Comparison of ENCODE assay signal across 19 mouse cellular contexts in the genomic region with DNA sequence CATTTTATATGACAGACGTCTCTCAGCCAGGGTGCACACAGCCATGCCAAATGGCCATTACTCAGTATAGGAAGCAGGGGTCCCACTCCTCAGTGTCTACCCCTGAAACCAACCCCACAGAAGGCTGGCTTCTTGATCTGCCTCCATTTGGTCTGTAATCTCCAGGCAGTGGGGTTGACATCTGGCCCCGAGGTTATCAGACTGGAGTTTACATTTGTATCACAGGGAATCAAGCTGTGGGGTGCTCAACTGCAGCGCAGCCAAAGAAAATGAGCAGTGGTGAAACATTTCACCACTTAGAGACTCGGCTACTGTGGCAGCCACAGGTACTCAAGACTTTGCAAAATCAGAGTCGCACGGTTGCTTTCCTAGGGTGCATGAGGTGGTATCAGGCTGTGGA. TPM values are rescaled to one million over a fixed set of nuclear protein-coding genes. Genes with fewer than 3 reads are reported as not detected.
A peak's percentile ranks its signal among the peaks of the same experiment; 100 is the strongest.
DNase-seq lines count a peak whose midpoint lies in the region; ATAC-seq and TF ChIP-seq lines count a peak whose summit lies in the region.
"Had no signal": no experiment of that assay in that cellular context is flagged by ENCODE, and none has a peak within 500 bp of the region (broad histone marks: within the 10 kb centered on the region; RNA-seq: fewer than 3 reads in every experiment).

No protein-coding gene starts in this region.

- ATAC-seq in heart, embryonic 13.5 days (ENCODE audit: extremely low read depth, insufficient number of reproducible peaks, low FRiP score, low TSS enrichment), result no peak
- ATAC-seq in G1E (ENCODE audit: extremely low read depth, insufficient number of reproducible peaks, low FRiP score, poor library complexity, severe bottlenecking), result no peak
- peak; percentile 27 for ATAC-seq in liver, embryonic 13.5 days (ENCODE audit: low read depth)
- ATAC-seq in liver, postnatal 0 days, result no peak
- ATAC-seq: CD4-positive, CD25-positive, alpha-beta regulatory T cell, adult 4 months; forebrain, embryonic 15.5 days had no signal

- H3K4me2 ChIP-seq in heart, embryonic 13.5 days, result peak overlapping the region; percentile 54
- peak overlapping the region; percentile 65 for H3K4me2 ChIP-seq in liver, embryonic 13.5 days
- peak overlapping the region; percentile 65 for H3K4me2 ChIP-seq in liver, postnatal 0 days (ENCODE audit: low read depth, low read length)
- H3K4me2 ChIP-seq: forebrain, embryonic 15.5 days; hindbrain, embryonic 15.5 days had no signal

- no peaks in the 10 kb centered on the region for H3K36me3 ChIP-seq in heart, embryonic 13.5 days
- no peaks in the 10 kb centered on the region for H3K36me3 ChIP-seq in G1E (replicated peaks)
- H3K36me3 ChIP-seq in liver, embryonic 13.5 days, result no peaks in the 10 kb centered on the region
- H3K36me3 ChIP-seq in liver, postnatal 0 days (replicated peaks; ENCODE audit: insufficient read depth, low read length), result no peaks in the 10 kb centered on the region
- H3K36me3 ChIP-seq: embryonic facial prominence, embryonic 12.5 days; forebrain, embryonic 15.5 days; heart, embryonic 10.5 days; hindbrain, embryonic 15.5 days had no signal

- 24% methylated on average over 6 of the region's 6 CpGs for WGBS in heart, embryonic 13.5 days
- WGBS in liver, embryonic 13.5 days (ENCODE audit: insufficient replicate concordance), result 23% methylated on average over 6 of the region's 6 CpGs
- WGBS in liver, postnatal 0 days (ENCODE audit: insufficient replicate concordance), result 37% methylated on average over 6 of the region's 6 CpGs

- TF ChIP-seq EP300 in liver, postnatal 0 days (IDR thresholded peaks at IDR 0.05; ENCODE audit: low read depth), result peak; percentile 63; the same call in 1 of the 2 replicates

- H3K9me3 ChIP-seq in heart, embryonic 13.5 days, result no peaks in the 10 kb centered on the region
- no peaks in the 10 kb centered on the region for H3K9me3 ChIP-seq in G1E (replicated peaks)
- H3K9me3 ChIP-seq in liver, embryonic 13.5 days (replicated peaks), result no peaks in the 10 kb centered on the region
- no peaks in the 10 kb centered on the region for H3K9me3 ChIP-seq in liver, postnatal 0 days (ENCODE audit: low read length)
- H3K9me3 ChIP-seq: embryonic facial prominence, embryonic 12.5 days; forebrain, embryonic 15.5 days; heart, embryonic 10.5 days; hindbrain, embryonic 15.5 days had no signal

- no peak overlapping the region for H3K4me3 ChIP-seq in heart, embryonic 13.5 days
- H3K4me3 ChIP-seq in G1E (ENCODE audit: low read depth, low read length), result peak overlapping the region; percentile 53; the same call in 1 of the 2 replicates
- peak overlapping the region; percentile 26 for H3K4me3 ChIP-seq in liver, embryonic 13.5 days (replicated peaks)
- H3K4me3 ChIP-seq in liver, postnatal 0 days (ENCODE audit: low read depth, low read length), result no peak overlapping the region
- H3K4me3 ChIP-seq: embryonic facial prominence, embryonic 12.5 days; forebrain, embryonic 15.5 days; hindbrain, embryonic 15.5 days had no signal

- H3K4me1 ChIP-seq in heart, embryonic 13.5 days, result peaks cover 44% of the 10 kb centered on the region
- H3K4me1 ChIP-seq in G1E (ENCODE audit: insufficient read depth, low read depth, low read length), result peaks cover 76% of the 10 kb centered on the region
- H3K4me1 ChIP-seq in liver, embryonic 13.5 days (replicated peaks), result peaks cover 63% of the 10 kb centered on the region
- H3K4me1 ChIP-seq in liver, postnatal 0 days (ENCODE audit: insufficient read depth), result peaks cover 46% of the 10 kb centered on the region

- no peak for DNase-seq in heart, postnatal 4 days
- no peak for DNase-seq in G1E (ENCODE audit: low spot score)
- no peak for DNase-seq in liver, embryonic 13.5 days
- no peak for DNase-seq in liver, postnatal 0 days
- DNase-seq in kidney, postnatal 36 days, result no peak
- no peak for DNase-seq in gastrocnemius, postnatal 4 days (ENCODE audit: low spot score in 2 of 2)
- DNase-seq: adrenal gland, postnatal 10 days; B cell, adult 2 months; cerebellum, adult 11 months; cerebellum, adult 9-10 months; cerebellum, postnatal 25 days; gastrocnemius, postnatal 36 days; heart, adult 18-20 months had no signal

- no peak overlapping the region for H3K27ac ChIP-seq in heart, embryonic 13.5 days (replicated peaks)
- H3K27ac ChIP-seq in liver, embryonic 13.5 days, result peak overlapping the region; percentile 83
- H3K27ac ChIP-seq in liver, postnatal 0 days (ENCODE audit: low read depth), result peak overlapping the region; percentile 9; the same call in 1 of the 2 replicates
- H3K27ac ChIP-seq: embryonic facial prominence, embryonic 12.5 days; forebrain, embryonic 15.5 days; hindbrain, embryonic 15.5 days had no signal

- no peak for TF ChIP-seq CTCF in G1E (IDR thresholded peaks at IDR 0.05; ENCODE audit: low read depth, low read length)
- no peak for TF ChIP-seq CTCF in liver, postnatal 0 days (IDR thresholded peaks at IDR 0.05; ENCODE audit: low read depth)

- peaks cover 30% of the 10 kb centered on the region for H3K27me3 ChIP-seq in heart, embryonic 13.5 days (replicated peaks)
- H3K27me3 ChIP-seq in G1E (ENCODE audit: insufficient read depth, low read length), result peaks cover 36% of the 10 kb centered on the region
- peaks cover 13% of the 10 kb centered on the region; the same call in 1 of the 2 replicates for H3K27me3 ChIP-seq in liver, embryonic 13.5 days
- H3K27me3 ChIP-seq in liver, postnatal 0 days (ENCODE audit: insufficient read depth, low read length), result no peaks in the 10 kb centered on the region

- H3K9ac ChIP-seq in heart, embryonic 13.5 days, result no peak overlapping the region; the same call in 1 of the 2 replicates
- peak overlapping the region; percentile 62; the same call in 1 of the 2 replicates for H3K9ac ChIP-seq in liver, embryonic 13.5 days
- H3K9ac ChIP-seq in liver, postnatal 0 days (replicated peaks), result no peak overlapping the region
- H3K9ac ChIP-seq: embryonic facial prominence, embryonic 12.5 days; forebrain, embryonic 15.5 days; hindbrain, embryonic 15.5 days had no signal

RNA-seq across cellular contexts. Expression of gene Gadd45g, which starts 5.8 kb away (rescaled TPM):
- 51.2 and 51.8 TPM in 2 replicates for polyA plus RNA-seq in heart, embryonic 13.5 days (2015; fragmentation: Nextera tagmentation; extraction: Ambion mirVana)
- 10 to 100 TPM; 23.8 to 29.4 TPM for total RNA-seq in heart, postnatal 4 days (2021)
- total RNA-seq in G1E (2014; fragmentation: Nextera tagmentation), result 6.6 and 8.1 TPM in 2 replicates
- total RNA-seq in G1E (2017), result 28.7 and 32.6 TPM in 2 replicates
- polyA plus RNA-seq in G1E (2012), result 13.2 and 13.6 TPM in 2 replicates
- 19.5 and 20.8 TPM in 2 replicates for polyA plus RNA-seq in liver, embryonic 13.5 days (2015; fragmentation: Nextera tagmentation; extraction: Ambion mirVana)
- polyA plus RNA-seq in liver, postnatal 0 days (2015; fragmentation: Nextera tagmentation; extraction: Ambion mirVana), result 16.3 and 20.6 TPM in 2 replicates
- 10 to 100 TPM; 11.6 to 13.3 TPM for total RNA-seq in gastrocnemius, postnatal 4 days (2021)

RNA-seq across cellular contexts. Expression of gene Sema4d, which starts 47.2 kb away (rescaled TPM):
- 13.0 and 13.9 TPM in 2 replicates for polyA plus RNA-seq in heart, embryonic 13.5 days (2015; fragmentation: Nextera tagmentation; extraction: Ambion mirVana)
- 10 to 100 TPM; 54.7 to 61.4 TPM for total RNA-seq in heart, postnatal 4 days (2021)
- 62.1 and 66.9 TPM in 2 replicates for total RNA-seq in G1E (2014; fragmentation: Nextera tagmentation)
- total RNA-seq in G1E (2017), result 15.6 and 17.3 TPM in 2 replicates
- polyA plus RNA-seq in G1E (2012), result 58.6 and 64.7 TPM in 2 replicates
- polyA plus RNA-seq in liver, embryonic 13.5 days (2015; fragmentation: Nextera tagmentation; extraction: Ambion mirVana), result 6.0 and 7.6 TPM in 2 replicates
- polyA plus RNA-seq in liver, postnatal 0 days (2015; fragmentation: Nextera tagmentation; extraction: Ambion mirVana), result 2.9 and 3.9 TPM in 2 replicates
- 10 to 100 TPM; 75.1 to 92.5 TPM for total RNA-seq in gastrocnemius, postnatal 4 days (2021)

Comparison
In these comparisons a context has a peak if more than half of its experiments do, and no peak if none do; other contexts are left out.
1. H3K4me3 ChIP-seq: peak in G1E (single experiment) and liver, embryonic 13.5 days (single experiment); none in heart, embryonic 13.5 days (single experiment) and liver, postnatal 0 days (single experiment).
2. Peak in every context shown above with its lines, with median percentiles within 50 percentile points of each other: H3K4me2 ChIP-seq.